Comparison of ENCODE assay signal across 8 mouse cellular contexts in the genomic region with DNA sequence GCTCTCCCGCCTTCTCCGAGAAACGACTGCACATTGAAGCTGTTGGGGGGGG. TPM values are rescaled to one million over a fixed set of nuclear protein-coding genes. Genes with fewer than 3 reads are reported as not detected.
DNase-seq lines count a peak whose midpoint lies in the region; ATAC-seq and TF ChIP-seq lines count a peak whose summit lies in the region.

Zfp384 (plus strand) TSS at position 17 of the 52 bp plus-strand sequence.

- no peak for TF ChIP-seq CTCF in bone marrow macrophage, adult 2 months (IDR thresholded peaks at IDR 0.05; ENCODE audit: low read depth, low read length)

- no peak for TF ChIP-seq POLR2A in bone marrow macrophage, adult 2 months (IDR thresholded peaks at IDR 0.05; ENCODE audit: borderline replicate concordance, low read depth, low read length)

- no peaks in the 10 kb centered on the region for H3K9me3 ChIP-seq in kidney, embryonic 15.5 days (replicated peaks)
- H3K9me3 ChIP-seq in midbrain, embryonic 16.5 days (replicated peaks; ENCODE audit: control insufficient read depth, low read length, poor library complexity, severe bottlenecking): no peaks in the 10 kb centered on the region

- no peak for ATAC-seq in kidney, embryonic 15.5 days (replicated peaks; ENCODE audit: low FRiP score)
- no peak for ATAC-seq in midbrain, embryonic 16.5 days

- H3K36me3 ChIP-seq in kidney, embryonic 15.5 days: peaks cover 30% of the 10 kb centered on the region
- H3K36me3 ChIP-seq in midbrain, embryonic 16.5 days (ENCODE audit: control insufficient read depth, insufficient read depth, low read length): 0 out of 2 replicates have a peak, but pooled peaks cover 4% of the 10 kb centered on the region

- peak within 1 kb of the TSS; percentile 92 for H3K9ac ChIP-seq in kidney, embryonic 15.5 days
- peak within 1 kb of the TSS; percentile 92 for H3K9ac ChIP-seq in midbrain, embryonic 16.5 days (ENCODE audit: low read depth, low read length)

- H3K4me1 ChIP-seq in kidney, embryonic 15.5 days: peaks cover 30% of the 10 kb centered on the region
- H3K4me1 ChIP-seq in bone marrow macrophage, adult 2 months (ENCODE audit: control insufficient read depth, insufficient read depth, low read length): peaks cover 32% of the 10 kb centered on the region
- peaks cover 32% of the 10 kb centered on the region for H3K4me1 ChIP-seq in midbrain, embryonic 16.5 days (ENCODE audit: control insufficient read depth, insufficient read depth, low read length)

- no peak for DNase-seq in kidney, postnatal 14 days
- DNase-seq in heart, adult 8-10 months (ENCODE audit: low spot score): no peak
- DNase-seq in layer of hippocampus, postnatal 36 days: no peak
- DNase-seq in frontal cortex, postnatal 10 days (ENCODE audit: low spot score in 2 of 2): no peak
- DNase-seq in right cerebral cortex, postnatal 14 days: no peak

- 0% methylated on average over 3 of the region's 3 CpGs for WGBS in kidney, embryonic 15.5 days
- WGBS in midbrain, embryonic 16.5 days: no CpG with 5 or more reads among the region's 3 CpGs

- H3K27ac ChIP-seq in kidney, embryonic 15.5 days: peak within 1 kb of the TSS; percentile 99
- H3K27ac ChIP-seq in bone marrow macrophage, adult 2 months (ENCODE audit: insufficient read depth, low read depth, low read length): peak within 1 kb of the TSS; percentile 97
- peak within 1 kb of the TSS; percentile 99 for H3K27ac ChIP-seq in midbrain, embryonic 16.5 days (ENCODE audit: low read length)

- H3K4me2 ChIP-seq in kidney, embryonic 15.5 days: peak within 1 kb of the TSS; percentile 81
- peak within 1 kb of the TSS; percentile 61 for H3K4me2 ChIP-seq in midbrain, embryonic 16.5 days (ENCODE audit: low read length)

- H3K4me3 ChIP-seq in kidney, embryonic 15.5 days (replicated peaks): peak within 1 kb of the TSS; percentile 85
- H3K4me3 ChIP-seq in bone marrow macrophage, adult 2 months (ENCODE audit: insufficient read depth, low read length): peak within 1 kb of the TSS; percentile 81
- H3K4me3 ChIP-seq in midbrain, embryonic 16.5 days (ENCODE audit: low read depth, low read length): peak within 1 kb of the TSS; percentile 78

- H3K27me3 ChIP-seq in kidney, embryonic 15.5 days: no peaks in the 10 kb centered on the region
- no peaks in the 10 kb centered on the region for H3K27me3 ChIP-seq in midbrain, embryonic 16.5 days (ENCODE audit: control insufficient read depth, insufficient read depth, low read depth, low read length)

RNA-seq across cellular contexts. Expression of gene Zfp384, which starts in this region (rescaled TPM):
- polyA plus RNA-seq in kidney, embryonic 15.5 days (2015; fragmentation: Nextera tagmentation; extraction: Ambion mirVana): 16.1 and 17.8 TPM in 2 replicates
- polyA plus RNA-seq in bone marrow macrophage, adult 2 months (2012; ENCODE audit: insufficient read depth, insufficient read length, missing spikeins): 82.7 and 83.1 TPM in 2 replicates
- 10 to 100 TPM; 21.0 to 24.4 (median 23.6) TPM for total RNA-seq in heart, adult 8-10 months (2022)
- total RNA-seq in layer of hippocampus, postnatal 36 days (2021): 10 to 100 TPM; 43.9 to 48.9 TPM
- 11.2 and 14.2 TPM in 2 replicates for polyA plus RNA-seq in midbrain, embryonic 16.5 days (2015; fragmentation: Nextera tagmentation; extraction: Ambion mirVana)
